Mouse (Mus musculus): ENCODE measurements around the gene Ggn. TPM values are rescaled to one million over a fixed set of nuclear protein-coding genes. Genes with fewer than 3 reads are reported as not detected.

The Ggn gene
- polyA plus RNA-seq (2014; fragmentation: Illumina TruSeq; extraction: RNeasy Lipid Tissue Mini Kit (QIAGEN cat#74804); ENCODE audit: low read depth, low replicate concordance) = not detected

GRCm38 (mm10) chr7:29170066-29170754 lies at the start of gene Ggn, which contains the start of gene Spred3:
TSS of gene Ggn (plus strand) at chr7:29170210.
TSS of gene Spred3 (minus strand) at chr7:29170411.

GRCm38 (mm10) chr7:29124970-29125369 lies 45.0 kb upstream of the Ggn start, which contains the start of gene Ryr1:
TSS of gene Ryr1 (minus strand) at chr7:29125179.

DNA sequence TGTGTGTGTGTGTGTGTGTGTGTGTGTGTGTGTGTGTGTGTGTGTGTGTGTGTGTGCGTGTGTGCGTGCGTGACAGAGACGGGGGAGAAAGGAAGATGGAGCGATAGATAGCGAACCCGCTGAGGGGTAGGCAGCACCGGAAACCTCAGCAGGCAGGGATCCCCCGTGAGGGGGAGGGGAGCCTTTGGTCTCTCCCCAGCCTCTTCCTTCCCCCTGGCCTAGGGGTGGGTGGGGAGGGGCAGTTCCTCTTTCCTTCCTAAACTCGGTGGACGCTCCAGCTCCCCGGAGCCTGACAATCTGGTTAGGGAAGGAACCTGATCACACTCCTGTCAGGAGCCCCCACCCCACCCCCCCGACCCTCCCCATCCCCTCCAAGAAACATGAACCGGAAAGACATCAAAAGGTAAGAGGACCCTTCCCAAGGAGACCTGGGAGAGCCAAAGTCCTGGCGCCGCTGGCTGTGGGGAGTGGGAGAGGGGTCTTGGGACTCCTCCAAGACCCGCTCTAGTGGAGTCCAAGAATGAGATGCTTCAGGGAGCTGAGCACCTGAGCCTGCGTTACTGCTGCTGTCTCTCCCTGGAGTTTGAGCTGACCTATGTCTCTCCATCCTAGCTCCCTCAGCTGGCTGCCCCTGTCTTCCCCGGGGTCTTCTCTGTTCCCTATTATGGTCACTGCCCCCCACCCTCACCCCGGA lies 35.2 kb upstream of the Ggn start, which contains the start of gene Rasgrp4:
TSS of gene Rasgrp4 (plus strand) at position 159 of the 694 bp plus-strand sequence.

GRCm38 (mm10) chr7:29155838-29156782 lies 13.9 kb upstream of the Ggn start, which contains the start of gene Fam98c:
TSS of gene Fam98c (minus strand) at chr7:29156234.

GRCm38 (mm10) chr7:29180077-29180853 lies 10.3 kb downstream of the Ggn start, which contains the start of gene Psmd8:
TSS of gene Psmd8 (minus strand) at chr7:29180701.

DNA sequence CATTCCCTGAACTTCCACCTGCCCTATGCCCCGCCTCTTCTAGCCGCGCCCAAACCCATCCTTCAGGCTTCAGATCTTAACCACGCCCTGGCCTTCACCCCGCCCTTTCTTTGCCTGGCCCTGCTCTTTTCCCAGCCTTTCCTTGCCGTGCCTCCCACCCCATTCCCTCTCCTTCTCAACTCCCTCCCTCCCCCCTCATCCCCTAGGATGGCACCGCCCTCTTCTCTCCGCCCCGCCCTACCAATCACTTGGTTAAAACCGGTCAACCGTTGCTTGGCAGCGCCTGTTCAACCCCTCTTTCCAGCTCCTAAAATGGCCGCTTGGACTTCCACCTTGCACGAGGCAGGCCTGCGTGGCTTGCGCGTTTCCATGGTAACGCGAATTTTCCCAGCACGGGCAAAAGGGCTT lies 43.7 kb downstream of the Ggn start, which contains the start of gene Catsperg1:
TSS of gene Catsperg1 (minus strand) at position 361 of the 408 bp plus-strand sequence.

Other genes with a start within 250 kb of the Ggn start
- gene Actn4, start 207.9 kb upstream of the Ggn start, polyA plus RNA-seq (2014; fragmentation: Illumina TruSeq; extraction: RNeasy Lipid Tissue Mini Kit (QIAGEN cat#74804); ENCODE audit: low read depth, low replicate concordance) = 91.4 TPM
- 233 TPM for gene Eif3k, start 188.3 kb upstream of the Ggn start, polyA plus RNA-seq (2014; fragmentation: Illumina TruSeq; extraction: RNeasy Lipid Tissue Mini Kit (QIAGEN cat#74804); ENCODE audit: low read depth, low replicate concordance)
- 2.0 TPM for gene Map4k1, start 188.2 kb upstream of the Ggn start, polyA plus RNA-seq (2014; fragmentation: Illumina TruSeq; extraction: RNeasy Lipid Tissue Mini Kit (QIAGEN cat#74804); ENCODE audit: low read depth, low replicate concordance)
- 0.05 TPM for gene Ryr1, start 45.0 kb upstream of the Ggn start, polyA plus RNA-seq (2014; fragmentation: Illumina TruSeq; extraction: RNeasy Lipid Tissue Mini Kit (QIAGEN cat#74804); ENCODE audit: low read depth, low replicate concordance)
- gene Rasgrp4, start 35.4 kb upstream of the Ggn start, polyA plus RNA-seq (2014; fragmentation: Illumina TruSeq; extraction: RNeasy Lipid Tissue Mini Kit (QIAGEN cat#74804); ENCODE audit: low read depth, low replicate concordance) = 1.8 TPM
- 18.9 TPM for gene Fam98c, start 14.0 kb upstream of the Ggn start, polyA plus RNA-seq (2014; fragmentation: Illumina TruSeq; extraction: RNeasy Lipid Tissue Mini Kit (QIAGEN cat#74804); ENCODE audit: low read depth, low replicate concordance)
- 1.6 TPM for gene Spred3, start 201 bp downstream of the Ggn start, polyA plus RNA-seq (2014; fragmentation: Illumina TruSeq; extraction: RNeasy Lipid Tissue Mini Kit (QIAGEN cat#74804); ENCODE audit: low read depth, low replicate concordance)
- 131 TPM for gene Psmd8, start 10.5 kb downstream of the Ggn start, polyA plus RNA-seq (2014; fragmentation: Illumina TruSeq; extraction: RNeasy Lipid Tissue Mini Kit (QIAGEN cat#74804); ENCODE audit: low read depth, low replicate concordance)
- gene Catsperg1, start 43.8 kb downstream of the Ggn start, polyA plus RNA-seq (2014; fragmentation: Illumina TruSeq; extraction: RNeasy Lipid Tissue Mini Kit (QIAGEN cat#74804); ENCODE audit: low read depth, low replicate concordance) = 0.50 TPM
- gene Kcnk6, start 62.3 kb downstream of the Ggn start, polyA plus RNA-seq (2014; fragmentation: Illumina TruSeq; extraction: RNeasy Lipid Tissue Mini Kit (QIAGEN cat#74804); ENCODE audit: low read depth, low replicate concordance) = 3.4 TPM
- gene Yif1b, start 68.1 kb downstream of the Ggn start, polyA plus RNA-seq (2014; fragmentation: Illumina TruSeq; extraction: RNeasy Lipid Tissue Mini Kit (QIAGEN cat#74804); ENCODE audit: low read depth, low replicate concordance) = 70.6 TPM
- 3.1 TPM for gene 2200002D01Rik, start 78.3 kb downstream of the Ggn start, polyA plus RNA-seq (2014; fragmentation: Illumina TruSeq; extraction: RNeasy Lipid Tissue Mini Kit (QIAGEN cat#74804); ENCODE audit: low read depth, low replicate concordance)
- gene Spint2, start 111.7 kb downstream of the Ggn start, polyA plus RNA-seq (2014; fragmentation: Illumina TruSeq; extraction: RNeasy Lipid Tissue Mini Kit (QIAGEN cat#74804); ENCODE audit: low read depth, low replicate concordance) = 34.7 TPM
- 10.0 TPM for gene Ppp1r14a, start 119.1 kb downstream of the Ggn start, polyA plus RNA-seq (2014; fragmentation: Illumina TruSeq; extraction: RNeasy Lipid Tissue Mini Kit (QIAGEN cat#74804); ENCODE audit: low read depth, low replicate concordance)
- gene Dpf1, start 133.7 kb downstream of the Ggn start, polyA plus RNA-seq (2014; fragmentation: Illumina TruSeq; extraction: RNeasy Lipid Tissue Mini Kit (QIAGEN cat#74804); ENCODE audit: low read depth, low replicate concordance) = 0.47 TPM